Mouse (Mus musculus): ENCODE results near the gene Gins1.
"Not testable (repeated sequence)": the region's sequence is repeated elsewhere in the genome, so short reads cannot be mapped to it uniquely, and the experiment has no call there.

GRCm38 (mm10) chr2:150947880-150948611, 42.8 kb downstream of the Gins1 start:
- TF ChIP-seq POLR2A (IDR thresholded peaks at IDR 0.05; ENCODE audit: borderline replicate concordance, extremely low read depth, insufficient read depth, insufficient read length, poor library complexity, severe bottlenecking); CTCF (IDR thresholded peaks at IDR 0.05; ENCODE audit: borderline replicate concordance, extremely low read depth, insufficient read depth, insufficient read length): not testable (repeated sequence)
